Comparison of ENCODE assay signal across 8 mouse cellular contexts in the genomic region with DNA sequence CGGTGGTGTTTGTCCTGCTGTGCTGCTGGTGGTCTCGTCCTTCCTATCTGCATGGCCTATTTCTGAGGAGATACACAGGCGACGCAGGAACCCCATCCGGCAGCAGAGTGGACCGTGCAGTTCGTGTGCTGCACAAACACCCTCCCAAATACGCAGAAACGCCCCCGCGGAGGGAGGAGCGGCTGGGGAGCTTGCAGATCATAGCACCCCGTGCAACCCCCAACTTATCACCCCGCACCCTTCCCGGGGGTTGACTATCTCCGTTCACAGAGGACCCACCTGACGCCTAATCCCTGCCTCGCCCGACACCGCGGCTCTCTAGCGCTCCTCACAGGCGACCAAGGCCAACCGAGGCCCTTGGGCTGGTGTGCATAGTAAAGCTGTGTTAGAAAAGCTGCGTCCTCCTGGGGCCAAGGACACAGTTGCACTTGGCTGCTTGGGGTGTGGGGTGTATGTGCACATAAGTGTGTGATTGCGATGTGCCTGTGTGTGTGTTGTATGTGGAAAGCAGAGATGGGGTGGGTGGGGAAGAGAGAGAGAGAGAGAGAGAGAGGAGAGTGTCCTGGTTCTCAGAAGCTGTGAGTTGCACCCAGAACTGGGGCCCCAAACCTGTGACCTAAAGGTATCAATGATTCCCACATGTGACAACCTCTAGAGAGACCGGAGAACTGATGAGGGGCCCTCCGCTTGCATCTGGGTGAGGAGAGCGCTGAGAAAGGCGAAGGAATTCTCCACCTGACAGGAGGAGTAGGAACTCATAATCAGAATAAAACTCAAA. TPM values are rescaled to one million over a fixed set of nuclear protein-coding genes. Genes with fewer than 3 reads are reported as not detected.
DNase-seq lines count a peak whose midpoint lies in the region; ATAC-seq and TF ChIP-seq lines count a peak whose summit lies in the region.

No protein-coding gene starts in this region.

- H3K4me1 ChIP-seq in heart, embryonic 16.5 days (ENCODE audit: control insufficient read depth, insufficient read depth, low read length): peaks cover 3% of the 10 kb centered on the region; the same call in 1 of the 2 replicates
- H3K4me1 ChIP-seq in lung, embryonic 16.5 days (replicated peaks; ENCODE audit: control insufficient read depth, insufficient read depth, low read length): 0 out of 2 replicates have a peak, but pooled peaks cover 3% of the 10 kb centered on the region

- H3K9me3 ChIP-seq in heart, embryonic 16.5 days (replicated peaks; ENCODE audit: control insufficient read depth, low read length): no peaks in the 10 kb centered on the region
- no peaks in the 10 kb centered on the region for H3K9me3 ChIP-seq in lung, embryonic 16.5 days (ENCODE audit: control insufficient read depth, low read length)

- WGBS in heart, embryonic 16.5 days: 15% methylated on average over 30 of the region's 30 CpGs
- 12% methylated on average over 30 of the region's 30 CpGs for WGBS in lung, embryonic 16.5 days

- DNase-seq in gastrocnemius, adult 2 months: peak; percentile 29
- DNase-seq in gastrocnemius, postnatal 36 days: no peak
- peak; percentile 18 for DNase-seq in T-cell, adult 2 months (ENCODE audit: low spot score)
- DNase-seq in layer of hippocampus, postnatal 10 days (ENCODE audit: low spot score in 2 of 2): peak; percentile 55 to 72
- peak; percentile 47 to 51 for DNase-seq in right cerebral cortex, adult 2 months (ENCODE audit: low spot score in 2 of 2)

- peak overlapping the region; percentile 70 for H3K4me2 ChIP-seq in heart, embryonic 16.5 days (ENCODE audit: low read depth, low read length)
- H3K4me2 ChIP-seq in lung, embryonic 16.5 days (ENCODE audit: low read depth, low read length): peak overlapping the region; percentile 64

- H3K4me3 ChIP-seq in gastrocnemius, adult 2 months: peak overlapping the region; percentile 40
- H3K4me3 ChIP-seq in heart, embryonic 16.5 days (ENCODE audit: low read length): peak overlapping the region; percentile 41
- peak overlapping the region; percentile 37 for H3K4me3 ChIP-seq in lung, embryonic 16.5 days (ENCODE audit: low read length)

- intact Hi-C loops in gastrocnemius, adult 2 months (cut with DNase I): no loop called here
- intact Hi-C loops in gastrocnemius, postnatal 36 days (cut with DNase I): no loop called here

- peak overlapping the region; percentile 56 for H3K9ac ChIP-seq in heart, embryonic 16.5 days (ENCODE audit: low read length)
- H3K9ac ChIP-seq in lung, embryonic 16.5 days (ENCODE audit: low read length): peak overlapping the region; percentile 60

- TF ChIP-seq CTCF in gastrocnemius, adult 2 months (IDR thresholded peaks at IDR 0.05): peak; percentile 39; the same call in 1 of the 2 replicates

- H3K27me3 ChIP-seq in heart, embryonic 16.5 days (ENCODE audit: control insufficient read depth, insufficient read depth, low read length): 0 out of 2 replicates have a peak, but pooled peaks cover 4% of the 10 kb centered on the region
- no peaks in the 10 kb centered on the region for H3K27me3 ChIP-seq in lung, embryonic 16.5 days (ENCODE audit: control insufficient read depth, insufficient read depth, low read depth, low read length)

- peak; percentile 83 for ATAC-seq in common myeloid progenitor, adult 5-6 weeks (replicated peaks; ENCODE audit: low read depth, poor library complexity, severe bottlenecking)
- ATAC-seq in heart, embryonic 16.5 days (replicated peaks; ENCODE audit: extremely low read depth, insufficient read depth, low FRiP score): peak; percentile 45; the same call in 1 of the 2 replicates
- ATAC-seq in lung, embryonic 16.5 days (ENCODE audit: low read depth): peak; percentile 51; the same call in 1 of the 2 replicates

- H3K36me3 ChIP-seq in heart, embryonic 16.5 days (ENCODE audit: control insufficient read depth, insufficient read depth): no peaks in the 10 kb centered on the region
- H3K36me3 ChIP-seq in lung, embryonic 16.5 days (ENCODE audit: control insufficient read depth, insufficient read depth, low read length): no peaks in the 10 kb centered on the region

- no peak overlapping the region for H3K27ac ChIP-seq in gastrocnemius, adult 2 months
- no peak overlapping the region for H3K27ac ChIP-seq in heart, embryonic 16.5 days (ENCODE audit: low read length)
- no peak overlapping the region for H3K27ac ChIP-seq in lung, embryonic 16.5 days (ENCODE audit: low read length)

RNA-seq across cellular contexts. Expression of a gene that starts 3.5 kb away (rescaled TPM):
- total RNA-seq in gastrocnemius, adult 2 months (2021): not detected
- total RNA-seq in gastrocnemius, postnatal 36 days (2021): not detected
- 44.1 and 92.6 TPM in 2 replicates for total RNA-seq in common myeloid progenitor, adult 5-6 weeks (2017)
- 0.20 and 0.64 TPM in 2 replicates for polyA plus RNA-seq in heart, embryonic 16.5 days (2015; fragmentation: Nextera tagmentation; extraction: Ambion mirVana)
- under 1 TPM; 0.22 to 0.48 TPM for total RNA-seq in layer of hippocampus, postnatal 10 days (2021)
- polyA plus RNA-seq in lung, embryonic 16.5 days (2015; fragmentation: Nextera tagmentation; extraction: Ambion mirVana): 0.18 and 1.3 TPM in 2 replicates

RNA-seq across cellular contexts. Expression of a gene that starts 27.5 kb away (rescaled TPM):
- under 1 TPM; 0.31 to 0.43 TPM for total RNA-seq in gastrocnemius, adult 2 months (2021)
- under 1 TPM; 0.49 to 0.54 TPM for total RNA-seq in gastrocnemius, postnatal 36 days (2021)
- total RNA-seq in common myeloid progenitor, adult 5-6 weeks (2017): 0.37 and 0.53 TPM in 2 replicates
- polyA plus RNA-seq in heart, embryonic 16.5 days (2015; fragmentation: Nextera tagmentation; extraction: Ambion mirVana): 0.70 and 0.76 TPM in 2 replicates
- total RNA-seq in layer of hippocampus, postnatal 10 days (2021): 10 to 100 TPM; 30.9 to 35.1 TPM
- polyA plus RNA-seq in lung, embryonic 16.5 days (2015; fragmentation: Nextera tagmentation; extraction: Ambion mirVana): 1.1 and 1.6 TPM in 2 replicates

RNA-seq across cellular contexts. Expression of a gene that starts 30.7 kb away (rescaled TPM):
- total RNA-seq in gastrocnemius, adult 2 months (2021): 10 to 100 TPM; 24.8 to 28.8 TPM
- 10 to 100 TPM; 23.2 to 27.5 TPM for total RNA-seq in gastrocnemius, postnatal 36 days (2021)
- 102 and 103 TPM in 2 replicates for total RNA-seq in common myeloid progenitor, adult 5-6 weeks (2017)
- 103 and 116 TPM in 2 replicates for polyA plus RNA-seq in heart, embryonic 16.5 days (2015; fragmentation: Nextera tagmentation; extraction: Ambion mirVana)
- total RNA-seq in layer of hippocampus, postnatal 10 days (2021): 100 to 1,000 TPM; 159 to 162 TPM
- 132 and 137 TPM in 2 replicates for polyA plus RNA-seq in lung, embryonic 16.5 days (2015; fragmentation: Nextera tagmentation; extraction: Ambion mirVana)

RNA-seq across cellular contexts. Expression of a gene that starts 31.6 kb away (rescaled TPM):
- not detected for total RNA-seq in gastrocnemius, adult 2 months (2021)
- not detected for total RNA-seq in gastrocnemius, postnatal 36 days (2021)
- not detected in 2 replicates for total RNA-seq in common myeloid progenitor, adult 5-6 weeks (2017)
- polyA plus RNA-seq in heart, embryonic 16.5 days (2015; fragmentation: Nextera tagmentation; extraction: Ambion mirVana): not detected in 2 replicates
- under 1 TPM in 1 of 2 experiments, not detected in 1; 0.18 TPM for total RNA-seq in layer of hippocampus, postnatal 10 days (2021)
- polyA plus RNA-seq in lung, embryonic 16.5 days (2015; fragmentation: Nextera tagmentation; extraction: Ambion mirVana): not detected in 2 replicates

RNA-seq across cellular contexts. Expression of a gene that starts 32.1 kb away (rescaled TPM):
- total RNA-seq in gastrocnemius, adult 2 months (2021): 10 to 100 TPM; 16.0 to 21.4 TPM
- 10 to 100 TPM; 15.0 to 16.5 TPM for total RNA-seq in gastrocnemius, postnatal 36 days (2021)
- 48.5 and 80.8 TPM in 2 replicates for total RNA-seq in common myeloid progenitor, adult 5-6 weeks (2017)
- 15.9 and 17.9 TPM in 2 replicates for polyA plus RNA-seq in heart, embryonic 16.5 days (2015; fragmentation: Nextera tagmentation; extraction: Ambion mirVana)
- total RNA-seq in layer of hippocampus, postnatal 10 days (2021): 10 to 100 TPM; 52.0 to 55.9 TPM
- polyA plus RNA-seq in lung, embryonic 16.5 days (2015; fragmentation: Nextera tagmentation; extraction: Ambion mirVana): 22.7 and 25.1 TPM in 2 replicates

Comparison
In these comparisons a context has a peak if more than half of its experiments do, and no peak if none do; other contexts are left out.
1. DNase-seq: peak in gastrocnemius, adult 2 months (single experiment), T-cell, adult 2 months (single experiment), layer of hippocampus, postnatal 10 days (2 of 2) and right cerebral cortex, adult 2 months (2 of 2); none in gastrocnemius, postnatal 36 days (0 of 2).
2. RNA of a gene that starts 3.5 kb away (total RNA-seq): 44.1 to 92.6 TPM in common myeloid progenitor, adult 5-6 weeks; 0.22 to 0.48 TPM in layer of hippocampus, postnatal 10 days, not detected in gastrocnemius, adult 2 months and not detected in gastrocnemius, postnatal 36 days; every median in the first group is over 10 times any median in the second.
3. RNA of a gene that starts 27.5 kb away (total RNA-seq): 30.9 to 35.1 TPM in layer of hippocampus, postnatal 10 days; 0.49 to 0.54 TPM in gastrocnemius, postnatal 36 days, 0.31 to 0.43 TPM in gastrocnemius, adult 2 months and 0.37 to 0.53 TPM in common myeloid progenitor, adult 5-6 weeks; every median in the first group is over 10 times any median in the second.
4. Peak in every context shown above with its lines, with median percentiles within 50 percentile points of each other: H3K4me3 ChIP-seq and ATAC-seq.